Mouse (Mus musculus): ENCODE data around the gene Sstr3. TPM values are rescaled to one million over a fixed set of nuclear protein-coding genes. Genes with fewer than 3 reads are reported as not detected.

The Sstr3 gene
- 0.21 and 0.23 TPM in 2 replicates for polyA plus RNA-seq (2014; fragmentation: Nextera tagmentation; extraction: Ambion mirVana)

DNA sequence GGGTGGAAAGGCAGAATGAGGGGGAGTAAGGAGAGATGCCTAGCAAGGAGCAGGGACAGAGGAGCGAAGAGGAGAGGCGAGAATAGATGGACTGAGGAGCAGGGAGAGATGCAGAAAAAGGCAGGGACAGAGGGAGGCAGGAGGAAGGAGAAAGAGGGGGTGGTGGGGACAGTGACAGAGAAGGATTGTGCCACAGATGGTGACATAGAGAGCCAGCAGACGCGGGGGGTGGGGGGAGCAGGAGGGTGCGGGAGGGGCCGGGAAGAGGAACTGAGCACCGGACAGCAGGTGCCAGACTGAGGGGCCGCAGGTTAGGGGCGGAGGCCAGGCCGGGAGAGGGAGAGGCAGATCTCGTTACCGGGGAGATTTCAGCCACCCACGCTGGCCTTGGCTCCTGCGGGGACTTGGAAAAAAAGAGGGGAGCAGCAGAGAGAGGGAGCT lies at the start of gene Sstr3:
TSS of gene Sstr3 (minus strand) at position 125 of the 441 bp plus-strand sequence.
- Histone ChIP-seq H3K4me3 (ENCODE audit: low read length) (no peak within 1 kb of the TSS), H3K36me3 (ENCODE audit: control insufficient read depth, insufficient read depth, low read length) (no peaks in the 10 kb centered on the region), H3K9me3 (ENCODE audit: control insufficient read depth, low read length) (no peaks in the 10 kb centered on the region), H3K4me1 (ENCODE audit: control insufficient read depth, insufficient read depth, low read length) (no peaks in the 10 kb centered on the region; the same call in 1 of the 2 replicates), H3K27ac (ENCODE audit: low read depth, low read length) (no peak within 1 kb of the TSS; the same call in 1 of the 2 replicates), H3K9ac (ENCODE audit: low read depth, low read length) (peak within 1 kb of the TSS; percentile 42; the same call in 1 of the 2 replicates), H3K27me3 (ENCODE audit: control insufficient read depth, insufficient read depth, low read length) (0 out of 2 replicates have a peak, but pooled peaks cover 5% of the 10 kb centered on the region), H3K4me2 (replicated peaks; ENCODE audit: low read depth, low read length) (peak within 1 kb of the TSS; percentile 22)
- WGBS, result 6% methylated on average over 14 of the region's 14 CpGs
- ATAC-seq (ENCODE audit: low FRiP score, low TSS enrichment), result peak; percentile 37

DNA sequence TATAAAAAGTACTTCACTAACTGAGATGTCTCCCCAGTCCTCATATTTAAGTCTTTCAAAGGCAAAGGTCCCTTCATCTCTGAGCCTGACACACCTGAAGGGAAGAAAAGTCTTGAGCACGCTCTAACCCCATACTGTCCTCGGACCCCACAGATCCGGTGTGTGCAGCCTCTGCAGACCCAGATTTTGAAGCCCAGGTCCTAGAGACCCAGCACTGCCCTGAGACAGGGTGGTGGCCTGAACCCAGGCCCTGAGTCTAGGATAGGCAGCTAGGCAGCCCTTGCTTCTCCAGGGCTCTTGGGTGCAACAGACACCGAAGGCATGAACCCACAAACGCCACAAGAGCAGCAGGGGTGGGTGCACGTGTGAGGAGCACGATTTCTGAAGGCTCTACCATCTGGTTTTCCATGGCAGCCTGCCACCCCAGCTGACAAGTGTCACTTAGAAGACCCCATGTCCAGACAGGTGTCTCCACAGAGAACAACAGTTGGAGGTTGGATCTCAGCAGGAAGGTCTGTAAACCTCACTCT lies 49.5 kb upstream of the Sstr3 start:
- no peak overlapping the region for H3K4me3 ChIP-seq (ENCODE audit: low read length)
- no peak overlapping the region for H3K27ac ChIP-seq (ENCODE audit: low read depth, low read length)
- no peaks in the 10 kb centered on the region for H3K36me3 ChIP-seq (ENCODE audit: control insufficient read depth, insufficient read depth, low read length)
- H3K27me3 ChIP-seq (ENCODE audit: control insufficient read depth, insufficient read depth, low read length), result no peaks in the 10 kb centered on the region
- H3K9me3 ChIP-seq (ENCODE audit: control insufficient read depth, low read length), result no peaks in the 10 kb centered on the region
- 90% methylated on average over 7 of the region's 7 CpGs for WGBS
- H3K9ac ChIP-seq (ENCODE audit: low read depth, low read length), result no peak overlapping the region
- H3K4me1 ChIP-seq (ENCODE audit: control insufficient read depth, insufficient read depth, low read length), result 0 out of 2 replicates have a peak, but pooled peaks cover 3% of the 10 kb centered on the region
- ATAC-seq (ENCODE audit: low FRiP score, low TSS enrichment), result no peak
- no peak overlapping the region for H3K4me2 ChIP-seq (replicated peaks; ENCODE audit: low read depth, low read length)

DNA sequence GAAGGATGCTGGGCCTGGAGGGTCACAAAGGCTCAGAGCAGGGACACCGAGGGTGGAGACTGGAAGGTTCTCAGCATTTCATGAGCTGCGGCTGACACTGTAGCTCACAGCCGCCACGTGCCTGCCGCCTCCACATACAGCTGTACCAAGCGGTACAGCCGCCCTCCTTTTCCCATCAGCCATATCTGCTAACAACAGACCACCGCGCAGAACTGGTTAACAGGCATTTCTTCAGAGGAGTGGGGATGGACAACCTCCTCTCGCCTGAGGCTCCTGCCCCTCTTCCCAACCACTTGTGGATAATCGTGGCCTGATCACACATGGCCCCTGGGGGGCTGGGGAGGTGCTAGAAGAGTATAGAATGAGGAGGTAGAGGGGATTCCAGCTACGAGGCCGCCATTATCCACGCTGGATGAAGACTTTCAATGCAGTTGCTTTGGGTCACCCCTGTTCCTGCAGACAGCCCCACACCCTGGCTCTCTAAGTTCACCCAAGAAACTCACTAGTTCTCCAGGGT lies 48.0 kb upstream of the Sstr3 start:
- no peak overlapping the region for H3K9ac ChIP-seq (ENCODE audit: low read depth, low read length)
- no peak overlapping the region for H3K27ac ChIP-seq (ENCODE audit: low read depth, low read length)
- no peak for ATAC-seq (ENCODE audit: low FRiP score, low TSS enrichment)
- no peaks in the 10 kb centered on the region for H3K36me3 ChIP-seq (ENCODE audit: control insufficient read depth, insufficient read depth, low read length)
- H3K9me3 ChIP-seq (ENCODE audit: control insufficient read depth, low read length), result no peaks in the 10 kb centered on the region
- 75% methylated on average over 14 of the region's 14 CpGs for WGBS
- H3K4me2 ChIP-seq (replicated peaks; ENCODE audit: low read depth, low read length), result no peak overlapping the region
- H3K27me3 ChIP-seq (ENCODE audit: control insufficient read depth, insufficient read depth, low read length), result no peaks in the 10 kb centered on the region
- H3K4me1 ChIP-seq (ENCODE audit: control insufficient read depth, insufficient read depth, low read length), result 0 out of 2 replicates have a peak, but pooled peaks cover 3% of the 10 kb centered on the region
- no peak overlapping the region for H3K4me3 ChIP-seq (ENCODE audit: low read length)

GRCm38 (mm10) chr15:78591680-78592451 lies 47.4 kb upstream of the Sstr3 start:
- WGBS, result 45% methylated on average over 15 of the region's 15 CpGs

DNA sequence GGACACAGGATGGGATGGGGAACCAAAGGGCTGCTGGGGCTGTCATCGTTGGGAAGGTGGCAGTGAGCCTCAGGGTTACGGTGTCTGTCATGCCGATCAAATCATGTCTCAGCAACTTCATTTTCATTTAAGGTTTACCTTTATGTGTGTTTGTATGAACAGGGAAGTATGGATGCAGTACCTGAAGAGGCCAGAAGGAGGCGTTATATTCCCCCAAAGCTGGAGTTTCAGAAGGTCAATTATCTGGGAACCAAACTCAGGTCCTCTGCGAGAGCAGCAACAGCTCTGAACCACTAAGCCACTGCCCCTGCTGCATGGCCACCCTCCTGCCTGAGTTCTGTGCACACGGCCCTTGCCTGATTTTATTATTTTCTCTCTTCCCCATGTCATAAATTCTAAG lies 46.3 kb upstream of the Sstr3 start:
- H3K9me3 ChIP-seq (ENCODE audit: control insufficient read depth, low read length), result no peaks in the 10 kb centered on the region
- no peak overlapping the region for H3K27ac ChIP-seq (ENCODE audit: low read depth, low read length)
- H3K4me2 ChIP-seq (replicated peaks; ENCODE audit: low read depth, low read length), result no peak overlapping the region
- WGBS, result 75% methylated on average over 6 of the region's 6 CpGs
- no peaks in the 10 kb centered on the region for H3K27me3 ChIP-seq (ENCODE audit: control insufficient read depth, insufficient read depth, low read length)
- H3K9ac ChIP-seq (ENCODE audit: low read depth, low read length), result no peak overlapping the region
- no peak for ATAC-seq (ENCODE audit: low FRiP score, low TSS enrichment)
- H3K4me3 ChIP-seq (ENCODE audit: low read length), result no peak overlapping the region
- no peaks in the 10 kb centered on the region for H3K36me3 ChIP-seq (ENCODE audit: control insufficient read depth, insufficient read depth, low read length)
- H3K4me1 ChIP-seq (ENCODE audit: control insufficient read depth, insufficient read depth, low read length), result 0 out of 2 replicates have a peak, but pooled peaks cover 3% of the 10 kb centered on the region

More at GRCm38 (mm10) chr15:78591680-78592451, 47.4 kb upstream of the Sstr3 start:
- no peak overlapping the region for H3K9ac ChIP-seq (ENCODE audit: low read depth, low read length)
- no peaks in the 10 kb centered on the region for H3K27me3 ChIP-seq (ENCODE audit: control insufficient read depth, insufficient read depth, low read length)
- no peak overlapping the region for H3K27ac ChIP-seq (ENCODE audit: low read depth, low read length)
- H3K36me3 ChIP-seq (ENCODE audit: control insufficient read depth, insufficient read depth, low read length), result no peaks in the 10 kb centered on the region
- no peak for ATAC-seq (ENCODE audit: low FRiP score, low TSS enrichment)
- H3K4me2 ChIP-seq (replicated peaks; ENCODE audit: low read depth, low read length), result no peak overlapping the region
- 0 out of 2 replicates have a peak, but pooled peaks cover 3% of the 10 kb centered on the region for H3K4me1 ChIP-seq (ENCODE audit: control insufficient read depth, insufficient read depth, low read length)
- no peak overlapping the region for H3K4me3 ChIP-seq (ENCODE audit: low read length)
- H3K9me3 ChIP-seq (ENCODE audit: control insufficient read depth, low read length), result no peaks in the 10 kb centered on the region

DNA sequence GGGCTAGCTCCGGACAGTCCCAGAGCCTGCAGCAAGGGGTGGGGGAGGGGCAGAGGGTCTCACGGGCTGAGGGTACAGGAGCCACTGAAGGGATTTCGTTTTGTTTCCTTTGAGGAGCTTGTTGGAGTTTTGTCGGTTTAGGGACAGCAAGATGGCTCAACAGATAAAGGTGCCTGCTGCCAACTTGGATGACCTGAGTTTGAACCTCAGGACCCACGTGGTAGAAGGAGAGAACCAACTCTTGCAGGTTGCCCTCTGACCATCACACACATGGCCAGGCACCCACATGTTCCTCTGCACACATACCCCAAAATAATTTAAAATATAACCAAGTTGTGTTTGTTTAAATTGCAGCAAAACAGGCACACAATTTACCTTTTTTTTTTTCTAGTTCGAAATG lies 45.5 kb upstream of the Sstr3 start:
- no peak overlapping the region for H3K4me2 ChIP-seq (replicated peaks; ENCODE audit: low read depth, low read length)
- ATAC-seq (ENCODE audit: low FRiP score, low TSS enrichment), result no peak
- no peak overlapping the region for H3K27ac ChIP-seq (ENCODE audit: low read depth, low read length)
- no peaks in the 10 kb centered on the region for H3K36me3 ChIP-seq (ENCODE audit: control insufficient read depth, insufficient read depth, low read length)
- H3K9ac ChIP-seq (ENCODE audit: low read depth, low read length), result no peak overlapping the region
- H3K4me1 ChIP-seq (ENCODE audit: control insufficient read depth, insufficient read depth, low read length), result 0 out of 2 replicates have a peak, but pooled peaks cover 3% of the 10 kb centered on the region
- no peak overlapping the region for H3K4me3 ChIP-seq (ENCODE audit: low read length)
- no peaks in the 10 kb centered on the region for H3K9me3 ChIP-seq (ENCODE audit: control insufficient read depth, low read length)
- WGBS, result 72% methylated on average over 6 of the region's 6 CpGs
- no peaks in the 10 kb centered on the region for H3K27me3 ChIP-seq (ENCODE audit: control insufficient read depth, insufficient read depth, low read length)

GRCm38 (mm10) chr15:78588900-78589299 lies 44.4 kb upstream of the Sstr3 start:
- H3K27me3 ChIP-seq (ENCODE audit: control insufficient read depth, insufficient read depth, low read length), result no peaks in the 10 kb centered on the region
- H3K4me2 ChIP-seq (replicated peaks; ENCODE audit: low read depth, low read length), result no peak overlapping the region
- ATAC-seq (ENCODE audit: low FRiP score, low TSS enrichment), result no peak
- no peaks in the 10 kb centered on the region for H3K9me3 ChIP-seq (ENCODE audit: control insufficient read depth, low read length)
- no peaks in the 10 kb centered on the region for H3K36me3 ChIP-seq (ENCODE audit: control insufficient read depth, insufficient read depth, low read length)
- no peak overlapping the region for H3K4me3 ChIP-seq (ENCODE audit: low read length)
- WGBS, result 69% methylated on average over 4 of the region's 4 CpGs
- no peak overlapping the region for H3K9ac ChIP-seq (ENCODE audit: low read depth, low read length)
- no peak overlapping the region for H3K27ac ChIP-seq (ENCODE audit: low read depth, low read length)
- H3K4me1 ChIP-seq (ENCODE audit: control insufficient read depth, insufficient read depth, low read length), result 0 out of 2 replicates have a peak, but pooled peaks cover 3% of the 10 kb centered on the region

DNA sequence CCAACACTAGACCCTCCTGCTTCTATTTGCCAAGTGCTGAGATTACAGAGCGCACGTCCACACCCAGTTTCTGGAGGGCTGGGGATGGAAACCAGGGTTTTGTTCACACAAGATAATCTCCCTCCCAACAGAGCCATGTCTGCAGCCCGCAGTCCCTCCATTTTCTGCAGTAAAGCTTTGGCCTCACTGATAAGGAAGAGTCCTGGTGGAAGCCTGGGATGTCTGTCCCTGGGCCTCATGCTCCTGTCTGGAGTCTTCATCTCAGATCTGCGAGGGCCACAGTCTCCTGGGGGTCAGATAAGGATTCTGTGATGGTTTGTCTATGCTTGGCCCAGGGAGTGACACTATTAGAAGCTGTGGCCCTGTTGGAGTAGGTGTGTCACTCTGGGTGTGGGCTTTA lies 43.6 kb upstream of the Sstr3 start:
- H3K36me3 ChIP-seq (ENCODE audit: control insufficient read depth, insufficient read depth, low read length), result no peaks in the 10 kb centered on the region
- H3K27ac ChIP-seq (ENCODE audit: low read depth, low read length), result no peak overlapping the region
- ATAC-seq (ENCODE audit: low FRiP score, low TSS enrichment), result no peak
- H3K9ac ChIP-seq (ENCODE audit: low read depth, low read length), result no peak overlapping the region
- no peak overlapping the region for H3K4me2 ChIP-seq (replicated peaks; ENCODE audit: low read depth, low read length)
- no peak overlapping the region for H3K4me3 ChIP-seq (ENCODE audit: low read length)
- WGBS, result 86% methylated on average over 4 of the region's 4 CpGs
- 0 out of 2 replicates have a peak, but pooled peaks cover 3% of the 10 kb centered on the region for H3K4me1 ChIP-seq (ENCODE audit: control insufficient read depth, insufficient read depth, low read length)
- H3K27me3 ChIP-seq (ENCODE audit: control insufficient read depth, insufficient read depth, low read length), result no peaks in the 10 kb centered on the region
- no peaks in the 10 kb centered on the region for H3K9me3 ChIP-seq (ENCODE audit: control insufficient read depth, low read length)

All from kidney, embryonic 14.5 days (tissue).